Comparison of ENCODE assay signal across 8 mouse cellular contexts in the genomic region with DNA sequence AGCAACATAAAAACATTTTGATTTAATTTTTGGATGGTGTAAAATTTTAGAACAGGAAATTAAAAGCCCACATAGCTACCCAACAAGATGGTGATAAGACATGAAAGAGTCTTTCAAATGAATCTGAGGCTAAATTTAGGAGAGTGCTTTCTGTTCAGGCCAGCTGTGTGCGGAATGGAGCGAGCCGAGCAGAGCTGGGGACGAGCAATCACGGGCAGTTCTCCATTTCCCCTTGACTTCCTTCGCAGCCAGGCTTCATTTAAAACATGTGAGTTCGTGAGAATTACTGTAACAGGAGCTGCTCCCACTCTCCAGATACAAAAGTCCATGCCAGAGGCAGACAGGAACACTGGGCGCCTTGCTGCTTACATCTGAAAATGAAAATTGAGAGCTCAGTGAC.
DNase-seq lines count a peak whose midpoint lies in the region; ATAC-seq and TF ChIP-seq lines count a peak whose summit lies in the region.

No protein-coding gene starts in this region.

- WGBS in heart, embryonic 11.5 days (ENCODE audit: insufficient replicate concordance), result 40% methylated on average over 8 of the region's 8 CpGs
- WGBS in limb, embryonic 13.5 days, result 11% methylated on average over 8 of the region's 8 CpGs
- WGBS in hindbrain, embryonic 12.5 days, result 67% methylated on average over 8 of the region's 8 CpGs
- 79% methylated on average over 8 of the region's 8 CpGs for WGBS in hindbrain, postnatal 0 days

- H3K9me3 ChIP-seq in heart, embryonic 11.5 days (replicated peaks; ENCODE audit: control insufficient read depth, low read length), result 0 out of 2 replicates have a peak, but pooled peaks cover 5% of the 10 kb centered on the region
- peaks cover 12% of the 10 kb centered on the region for H3K9me3 ChIP-seq in limb, embryonic 13.5 days
- H3K9me3 ChIP-seq in hindbrain, embryonic 12.5 days (replicated peaks), result no peaks in the 10 kb centered on the region; the same call in 1 of the 2 replicates
- H3K9me3 ChIP-seq in hindbrain, postnatal 0 days (ENCODE audit: low read length), result no peaks in the 10 kb centered on the region

- no peaks in the 10 kb centered on the region for H3K36me3 ChIP-seq in heart, embryonic 11.5 days (ENCODE audit: control insufficient read depth, insufficient read depth, low read length)
- no peaks in the 10 kb centered on the region for H3K36me3 ChIP-seq in limb, embryonic 13.5 days
- no peaks in the 10 kb centered on the region for H3K36me3 ChIP-seq in hindbrain, embryonic 12.5 days
- no peaks in the 10 kb centered on the region for H3K36me3 ChIP-seq in hindbrain, postnatal 0 days (ENCODE audit: insufficient read depth, low read length)

- H3K4me1 ChIP-seq in heart, embryonic 11.5 days (ENCODE audit: control insufficient read depth, insufficient read depth, low read length), result no peaks in the 10 kb centered on the region
- H3K4me1 ChIP-seq in limb, embryonic 13.5 days, result peaks cover 48% of the 10 kb centered on the region
- H3K4me1 ChIP-seq in hindbrain, embryonic 12.5 days, result no peaks in the 10 kb centered on the region
- H3K4me1 ChIP-seq in hindbrain, postnatal 0 days (ENCODE audit: insufficient read depth, low read length), result no peaks in the 10 kb centered on the region

- H3K9ac ChIP-seq in heart, embryonic 11.5 days (ENCODE audit: low read depth, low read length), result no peak overlapping the region
- H3K9ac ChIP-seq in limb, embryonic 13.5 days, result peak overlapping the region; percentile 25; the same call in 1 of the 2 replicates
- H3K9ac ChIP-seq in hindbrain, embryonic 12.5 days, result no peak overlapping the region
- H3K9ac ChIP-seq in hindbrain, postnatal 0 days (replicated peaks; ENCODE audit: low read length), result no peak overlapping the region

- H3K27me3 ChIP-seq in heart, embryonic 11.5 days (ENCODE audit: control insufficient read depth, insufficient read depth, low read length), result no peaks in the 10 kb centered on the region
- H3K27me3 ChIP-seq in limb, embryonic 13.5 days, result peaks cover 13% of the 10 kb centered on the region
- no peaks in the 10 kb centered on the region for H3K27me3 ChIP-seq in hindbrain, embryonic 12.5 days
- no peaks in the 10 kb centered on the region for H3K27me3 ChIP-seq in hindbrain, postnatal 0 days (ENCODE audit: insufficient read depth, low read length)

- no peak for ATAC-seq in heart, embryonic 11.5 days (replicated peaks; ENCODE audit: insufficient number of reproducible peaks, low FRiP score, low TSS enrichment)
- ATAC-seq in granulocyte monocyte progenitor cell, adult 5-6 weeks (replicated peaks; ENCODE audit: poor library complexity, severe bottlenecking), result peak; percentile 42
- ATAC-seq in limb, embryonic 13.5 days (ENCODE audit: low FRiP score, low read depth), result peak; percentile 69; the same call in 1 of the 2 replicates
- no peak for ATAC-seq in hindbrain, embryonic 12.5 days (ENCODE audit: low FRiP score)
- ATAC-seq in hindbrain, postnatal 0 days, result no peak

- DNase-seq in heart, adult 8-10 months (ENCODE audit: low spot score), result peak; percentile 24
- DNase-seq in B cell, adult 2 months, result peak; percentile 40 to 46
- DNase-seq in MN1 (ENCODE audit: low spot score), result no peak
- DNase-seq in hindbrain, postnatal 0 days (ENCODE audit: low spot score), result no peak

- no peak for TF ChIP-seq CTCF in hindbrain, postnatal 0 days (IDR thresholded peaks at IDR 0.05; ENCODE audit: low read depth)

- H3K27ac ChIP-seq in heart, embryonic 11.5 days (ENCODE audit: low read depth, low read length), result no peak overlapping the region
- peak overlapping the region; percentile 44; the same call in 1 of the 2 replicates for H3K27ac ChIP-seq in limb, embryonic 13.5 days
- H3K27ac ChIP-seq in hindbrain, embryonic 12.5 days, result no peak overlapping the region
- no peak overlapping the region for H3K27ac ChIP-seq in hindbrain, postnatal 0 days

- no peak overlapping the region for H3K4me3 ChIP-seq in heart, embryonic 11.5 days (ENCODE audit: low read depth, low read length)
- no peak overlapping the region for H3K4me3 ChIP-seq in limb, embryonic 13.5 days
- H3K4me3 ChIP-seq in hindbrain, embryonic 12.5 days, result no peak overlapping the region
- H3K4me3 ChIP-seq in hindbrain, postnatal 0 days (ENCODE audit: low read length), result no peak overlapping the region

- no peak overlapping the region for H3K4me2 ChIP-seq in heart, embryonic 11.5 days
- peak overlapping the region; percentile 32 for H3K4me2 ChIP-seq in limb, embryonic 13.5 days (replicated peaks)
- H3K4me2 ChIP-seq in hindbrain, embryonic 12.5 days (replicated peaks), result no peak overlapping the region
- H3K4me2 ChIP-seq in hindbrain, postnatal 0 days (ENCODE audit: low read depth, low read length), result no peak overlapping the region

Comparison
In these comparisons a context has a peak if more than half of its experiments do, and no peak if none do; other contexts are left out.
1. DNase-seq: peak in heart, adult 8-10 months (single experiment) and B cell, adult 2 months (2 of 2); none in MN1 (single experiment) and hindbrain, postnatal 0 days (single experiment).
2. ATAC-seq: peak in granulocyte monocyte progenitor cell, adult 5-6 weeks (single experiment) and limb, embryonic 13.5 days (single experiment); none in heart, embryonic 11.5 days (single experiment), hindbrain, embryonic 12.5 days (single experiment) and hindbrain, postnatal 0 days (single experiment).